Mouse (Mus musculus): ENCODE measurements at regions not wholly inside any gene's neighbourhood (a gene's known extent, or its start where the extent isn't known, plus 50 kb on each side); places are given as distances from the start of the nearest gene placed in this dataset.

- DNase-seq (ENCODE audit: low spot score in 2 of 2): no peak
These were observed 250.0 kb downstream of the Sec61b start for GRCm38 (mm10) chr4:47724331-47725004.

DNA sequence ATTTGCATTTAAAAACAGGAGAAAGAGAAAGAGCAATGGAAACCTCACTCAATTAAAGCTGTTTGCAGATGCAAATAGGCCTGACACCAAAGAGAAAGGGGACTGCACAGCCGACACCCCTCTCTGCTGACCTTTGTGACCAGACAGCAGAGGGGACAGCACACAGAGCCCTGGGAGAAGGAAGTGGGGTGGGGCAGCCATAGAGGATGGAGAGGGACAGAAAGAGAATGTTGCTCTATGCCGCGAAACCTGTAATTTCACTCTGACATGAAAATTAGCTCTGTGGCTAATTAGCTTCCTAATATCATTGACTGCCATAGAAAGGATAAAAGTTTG, 250.5 kb downstream of the Sec61b start:
- DNase-seq (ENCODE audit: low spot score in 2 of 2): no peak

GRCm38 (mm10) chr4:47746498-47747190, 272.2 kb downstream of the Sec61b start:
- DNase-seq (ENCODE audit: low spot score in 2 of 2): no peak

DNA sequence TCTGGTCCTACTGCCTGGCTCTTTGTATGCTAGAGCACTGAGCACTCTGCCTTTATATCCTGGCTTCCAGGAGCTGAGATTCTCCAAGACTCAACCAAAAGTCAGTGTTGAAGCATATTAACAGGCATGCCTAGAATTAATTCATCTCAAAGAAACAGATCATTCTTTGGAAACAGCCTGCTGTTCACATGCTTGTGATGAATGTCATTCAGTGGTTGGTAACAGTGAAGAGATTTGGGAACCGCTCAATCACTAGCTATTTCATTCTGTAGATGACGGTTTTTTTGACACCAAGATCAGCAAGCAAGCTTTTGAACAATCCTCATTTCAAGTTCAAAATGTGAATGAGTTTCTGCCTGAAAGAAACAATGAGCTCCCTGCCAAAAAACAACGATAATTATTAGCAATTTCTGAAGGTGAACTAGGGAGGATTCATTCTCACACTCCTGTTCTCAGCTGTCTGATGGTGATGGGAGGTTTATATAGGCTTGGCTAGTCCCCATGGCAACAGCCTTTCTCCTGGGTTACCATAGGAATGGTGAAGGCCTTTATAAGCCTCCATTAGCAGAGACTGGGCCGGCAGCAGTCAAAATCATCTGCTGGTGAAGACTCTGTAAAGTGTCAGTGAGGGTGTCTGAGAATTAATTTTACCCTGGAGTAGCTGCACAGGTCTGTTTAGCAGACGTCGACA, 272.6 kb upstream of the Nr4a3 start:
- no peak for DNase-seq (ENCODE audit: low spot score in 2 of 2)

DNA sequence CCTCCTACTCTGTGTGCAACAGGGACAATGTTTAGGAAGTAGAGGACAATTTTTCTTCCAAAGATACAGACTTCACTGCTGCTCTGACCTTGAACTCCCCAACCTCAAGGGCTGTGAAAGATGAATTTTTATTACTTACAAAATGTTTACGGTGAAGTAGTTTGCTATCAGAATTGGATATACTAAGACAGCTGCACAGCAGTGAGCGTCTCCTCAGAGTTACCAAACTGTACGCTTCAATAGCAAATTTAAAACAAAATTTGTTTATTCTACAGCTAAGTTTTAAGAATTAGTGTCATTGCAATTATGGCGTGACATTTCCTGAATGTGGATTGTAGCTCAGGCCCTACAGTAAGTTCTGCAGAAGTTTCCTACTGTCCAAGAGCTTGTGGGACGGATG, 270.3 kb upstream of the Nr4a3 start:
- no peak for DNase-seq (ENCODE audit: low spot score in 2 of 2)

- no peak for DNase-seq (ENCODE audit: low spot score in 2 of 2)
These were observed 263.9 kb upstream of the Nr4a3 start for GRCm38 (mm10) chr4:47781039-47781438.

GRCm38 (mm10) chr4:47796977-47797376, 248.0 kb upstream of the Nr4a3 start:
- DNase-seq (ENCODE audit: low spot score in 2 of 2): peak in 1 of 2 experiments; percentile 25

- no peak for DNase-seq (ENCODE audit: low spot score in 2 of 2)
These were observed 245.8 kb upstream of the Nr4a3 start for GRCm38 (mm10) chr4:47799165-47799564.

DNA sequence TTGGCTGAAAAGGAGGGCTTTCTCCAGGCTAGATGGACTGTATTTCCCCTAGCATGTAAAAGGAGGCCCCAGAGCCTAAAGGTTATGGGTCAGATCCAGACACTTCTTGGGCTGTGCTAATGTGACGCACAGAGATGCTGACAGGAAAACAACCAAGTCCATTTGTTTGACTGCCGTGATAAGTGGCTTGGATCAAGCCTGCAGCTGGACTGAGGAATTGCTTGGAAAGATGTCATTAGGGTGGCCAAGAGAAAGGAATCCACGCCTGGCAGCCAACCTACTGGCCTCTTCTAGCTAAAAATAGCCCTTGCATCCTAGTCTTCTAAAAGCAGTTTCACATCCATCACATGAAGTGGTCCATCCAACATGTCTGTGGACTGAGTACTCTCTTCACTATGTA, 241.8 kb upstream of the Nr4a3 start:
- DNase-seq (ENCODE audit: low spot score in 2 of 2): no peak

DNA sequence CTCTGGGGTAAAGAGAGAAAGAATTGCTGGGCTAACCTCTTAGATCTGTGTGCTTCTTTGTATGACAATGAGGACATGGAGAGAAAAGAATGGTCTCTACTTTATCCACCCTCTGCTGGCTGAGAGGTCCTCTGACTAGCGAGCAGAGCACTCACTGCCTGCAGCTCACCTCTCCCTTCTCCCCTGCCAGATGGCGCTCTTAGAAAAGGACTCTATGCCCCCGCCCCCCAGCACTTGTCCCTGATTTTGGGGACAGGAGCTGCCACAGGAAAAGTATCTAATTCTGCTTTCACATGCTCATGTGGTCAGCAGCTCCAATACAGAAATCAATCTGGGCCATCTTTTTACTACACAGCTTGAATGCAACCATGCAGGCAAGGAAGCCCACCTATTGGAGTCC, 237.1 kb upstream of the Nr4a3 start:
- no peak for DNase-seq (ENCODE audit: low spot score in 2 of 2)

- peak in 1 of 2 experiments; percentile 22 for DNase-seq (ENCODE audit: low spot score in 2 of 2)
These were observed 230.9 kb upstream of the Nr4a3 start for GRCm38 (mm10) chr4:47814030-47814429.

- peak in 1 of 2 experiments; percentile 65 for DNase-seq (ENCODE audit: low spot score in 2 of 2)
These were observed 226.4 kb upstream of the Nr4a3 start for GRCm38 (mm10) chr4:47818371-47819159.

GRCm38 (mm10) chr4:47820562-47820961, 224.4 kb upstream of the Nr4a3 start:
- peak in 1 of 2 experiments; percentile 39 for DNase-seq (ENCODE audit: low spot score in 2 of 2)

GRCm38 (mm10) chr4:47823299-47823698, 221.7 kb upstream of the Nr4a3 start:
- DNase-seq (ENCODE audit: low spot score in 2 of 2): no peak

DNA sequence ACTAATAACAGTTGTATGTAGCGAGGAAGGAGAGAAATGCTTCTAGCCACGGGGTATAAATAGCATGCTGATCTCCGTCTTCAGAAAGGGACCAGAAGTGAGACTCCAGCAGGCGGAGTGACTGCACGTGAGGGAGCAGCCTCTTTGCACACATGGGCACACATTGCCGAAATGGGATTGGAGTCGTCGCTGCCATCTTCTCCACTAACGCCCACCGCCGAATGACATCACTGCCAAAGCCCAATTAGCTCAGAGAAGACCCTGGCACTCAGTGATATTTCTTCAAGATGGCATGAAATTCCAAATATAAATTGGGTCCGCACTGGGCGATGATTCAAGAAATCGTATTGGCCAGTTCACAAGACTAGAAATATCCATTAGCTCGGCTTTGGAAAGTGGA, 220.9 kb upstream of the Nr4a3 start:
- DNase-seq (ENCODE audit: low spot score in 2 of 2): peak in 1 of 2 experiments; percentile 22

DNA sequence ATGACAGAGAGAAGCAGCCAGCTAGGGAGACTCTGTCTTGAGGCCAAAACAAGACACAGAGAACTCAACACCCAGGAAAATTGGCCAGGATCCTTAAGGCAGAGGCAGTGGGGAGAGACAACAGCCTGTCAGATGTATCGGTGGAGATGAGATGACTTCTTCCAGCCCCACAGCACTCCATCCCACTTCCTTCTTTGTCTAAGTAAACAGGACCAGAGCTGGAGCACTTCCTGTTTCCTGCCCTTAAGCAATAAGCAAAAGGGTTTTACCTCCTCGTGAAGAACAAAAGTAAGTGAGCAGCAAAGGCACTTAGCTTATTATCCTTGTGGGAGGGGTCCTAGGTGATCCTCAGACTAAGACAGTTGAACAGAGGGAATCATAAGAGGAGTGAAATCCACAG, 212.0 kb upstream of the Nr4a3 start:
- no peak for DNase-seq (ENCODE audit: low spot score in 2 of 2)

DNA sequence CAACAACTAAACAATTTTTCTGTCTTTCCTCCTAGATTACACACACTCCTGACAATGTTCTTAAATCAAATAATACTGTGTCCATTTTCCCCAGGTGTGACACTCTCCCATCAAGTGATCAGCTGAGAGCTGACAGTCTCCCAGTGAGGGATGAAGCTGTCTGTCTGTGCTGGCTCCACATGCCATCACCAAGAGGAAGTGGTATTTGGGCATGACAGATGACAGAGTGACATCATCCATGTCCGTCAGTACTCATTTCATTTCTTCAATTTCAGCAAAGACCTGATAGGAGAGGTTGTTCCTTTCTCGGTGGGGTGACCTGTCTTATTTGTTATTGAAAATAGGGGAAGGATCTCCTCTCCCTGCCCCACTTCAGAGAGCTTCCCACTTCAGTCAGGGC, 206.5 kb upstream of the Nr4a3 start:
- DNase-seq (ENCODE audit: low spot score in 2 of 2): no peak

DNA sequence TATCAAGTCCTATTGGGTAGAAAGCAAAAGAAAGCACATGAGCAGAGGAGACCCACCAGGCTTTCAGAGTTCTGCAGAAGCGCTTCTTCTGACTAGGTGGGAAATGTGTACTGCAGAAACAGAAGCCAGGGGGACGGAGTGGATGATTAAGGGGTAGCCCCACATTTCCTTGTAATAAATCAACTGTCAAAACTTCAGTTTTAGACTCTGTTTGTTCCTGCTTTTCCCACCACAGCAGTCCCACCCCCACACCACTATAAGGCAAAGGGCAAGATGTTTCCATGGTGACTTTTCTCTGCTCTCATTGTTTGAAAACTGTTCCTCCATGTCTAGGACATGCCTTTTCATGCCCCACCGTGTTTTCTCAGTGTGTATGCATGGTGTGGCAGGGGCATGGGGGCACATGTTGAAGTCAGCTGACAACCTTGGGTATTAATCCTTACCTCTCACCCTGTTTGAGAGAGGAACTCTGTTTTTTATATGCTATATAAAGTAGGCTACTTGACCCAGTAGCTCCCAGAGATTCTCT, 202.8 kb upstream of the Nr4a3 start:
- DNase-seq (ENCODE audit: low spot score in 2 of 2): no peak

- DNase-seq (ENCODE audit: low spot score in 2 of 2): no peak
These were observed 199.7 kb upstream of the Nr4a3 start for GRCm38 (mm10) chr4:47845239-47845638.

DNA sequence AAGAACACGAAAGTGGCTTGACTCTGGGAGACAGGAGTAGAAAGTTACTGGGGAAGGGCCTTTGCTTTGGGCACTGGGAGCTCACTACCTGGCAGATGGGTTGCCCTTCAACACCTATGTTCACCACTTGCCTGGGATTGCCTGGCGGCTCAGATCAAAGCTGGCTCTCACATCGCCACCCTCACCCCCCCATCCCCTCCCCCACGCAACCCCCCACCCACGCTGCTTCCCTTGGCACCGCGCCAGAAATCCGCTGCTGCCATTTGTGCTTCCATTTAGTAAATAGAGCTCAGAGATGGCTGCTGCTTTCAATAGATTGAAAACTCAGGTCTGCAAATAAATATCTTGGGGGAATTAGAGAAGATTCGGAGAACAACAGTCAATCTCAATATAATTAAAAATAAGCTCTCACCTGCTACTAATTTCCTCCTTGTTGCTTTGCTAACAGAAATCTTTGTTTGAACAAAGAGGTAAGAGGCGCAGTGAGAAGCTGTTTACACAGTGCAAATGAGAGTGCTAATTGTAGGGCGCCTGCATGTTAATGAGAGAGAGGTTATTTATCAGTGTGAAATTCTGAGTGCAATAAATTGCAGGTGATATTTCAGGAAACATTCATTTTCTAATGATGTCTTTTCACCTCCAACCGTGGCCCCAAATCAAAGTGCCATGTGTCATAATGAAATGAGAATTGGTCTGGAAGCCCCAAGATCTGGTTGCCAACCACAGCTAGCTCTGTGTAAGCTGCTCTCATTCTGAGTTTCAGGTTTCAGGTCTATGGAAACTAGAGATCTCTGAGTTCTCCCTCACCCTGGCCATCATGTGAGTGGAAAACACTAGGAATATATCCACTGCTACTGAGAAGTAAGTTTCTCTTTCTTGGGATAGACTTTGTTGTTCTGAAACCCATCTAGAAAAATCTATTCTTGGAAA, 198.3 kb upstream of the Nr4a3 start:
- no peak for DNase-seq (ENCODE audit: low spot score in 2 of 2)

DNA sequence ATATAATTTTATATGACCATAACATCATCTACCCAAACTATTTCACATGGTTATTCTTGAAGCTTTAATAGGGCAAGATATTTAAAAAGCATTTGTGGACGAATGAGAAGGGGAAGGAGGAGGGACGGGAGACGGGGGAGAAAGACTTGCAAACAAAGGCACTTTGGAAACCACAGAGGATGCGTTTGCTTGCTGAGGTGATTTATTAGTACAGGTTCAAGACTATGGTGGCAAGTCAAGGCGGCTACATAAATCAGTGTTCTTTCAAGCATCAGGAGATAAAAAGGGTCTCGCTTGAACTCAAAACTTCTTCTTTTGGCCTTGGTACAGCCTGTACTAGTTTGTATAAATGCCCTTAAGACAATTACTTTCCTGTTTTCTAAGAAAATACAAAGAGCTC, 183.8 kb upstream of the Nr4a3 start:
- no peak for DNase-seq (ENCODE audit: low spot score in 2 of 2)

Measured in left cerebral cortex, adult 8-10 months (tissue).